Mouse (Mus musculus): Measurements from ENCODE around the gene Tmem256.
A peak's percentile ranks its signal among the peaks of the same experiment; 100 is the strongest.

Gene Tmem256

GRCm38 (mm10) chr11:69837952-69838713 is at the start of gene Tmem256:
Gene Tmem256 (plus strand): TSS chr11:69838514.
- DNase-seq (ENCODE audit: low read depth, low spot score): peak; percentile 97

GRCm38 (mm10) chr11:69789431-69789830 is 48.9 kb upstream of the Tmem256 start:
- DNase-seq (ENCODE audit: low read depth, low spot score): no peak

- no peak for DNase-seq (ENCODE audit: low read depth, low spot score)
Measured at GRCm38 (mm10) chr11:69791420-69791819, 46.9 kb upstream of the Tmem256 start.

- no peak for DNase-seq (ENCODE audit: low read depth, low spot score)
Measured at GRCm38 (mm10) chr11:69793429-69793828, 44.9 kb upstream of the Tmem256 start.

GRCm38 (mm10) chr11:69795168-69795982 is 42.9 kb upstream of the Tmem256 start, which contains the start of gene Chrnb1:
Gene Chrnb1 (minus strand): TSS chr11:69795943.
- DNase-seq (ENCODE audit: low read depth, low spot score): peak; percentile 93

GRCm38 (mm10) chr11:69795983-69796435 is 42.3 kb upstream of the Tmem256 start:
- no peak for DNase-seq (ENCODE audit: low read depth, low spot score)

GRCm38 (mm10) chr11:69797924-69798323 is 40.4 kb upstream of the Tmem256 start:
- DNase-seq (ENCODE audit: low read depth, low spot score): no peak

GRCm38 (mm10) chr11:69799394-69800137 is 38.7 kb upstream of the Tmem256 start:
- peak; percentile 50 for DNase-seq (ENCODE audit: low read depth, low spot score)

- DNase-seq (ENCODE audit: low read depth, low spot score): no peak
Measured at GRCm38 (mm10) chr11:69800138-69800391, 38.2 kb upstream of the Tmem256 start.

GRCm38 (mm10) chr11:69800392-69801197 is 37.7 kb upstream of the Tmem256 start:
- peak; percentile 84 for DNase-seq (ENCODE audit: low read depth, low spot score)

- no peak for DNase-seq (ENCODE audit: low read depth, low spot score)
Measured at GRCm38 (mm10) chr11:69801379-69801977, 36.8 kb upstream of the Tmem256 start, which contains the start of gene Fgf11. Gene Fgf11 (minus strand): TSS chr11:69801857.

GRCm38 (mm10) chr11:69802648-69803105 is 35.6 kb upstream of the Tmem256 start:
- DNase-seq (ENCODE audit: low read depth, low spot score): peak; percentile 41

GRCm38 (mm10) chr11:69803328-69803727 is 35.0 kb upstream of the Tmem256 start:
- no peak for DNase-seq (ENCODE audit: low read depth, low spot score)

- peak; percentile 74 for DNase-seq (ENCODE audit: low read depth, low spot score)
Measured at GRCm38 (mm10) chr11:69803786-69804651, 34.3 kb upstream of the Tmem256 start.

- no peak for DNase-seq (ENCODE audit: low read depth, low spot score)
Measured at GRCm38 (mm10) chr11:69804652-69804940, 33.7 kb upstream of the Tmem256 start.

GRCm38 (mm10) chr11:69804972-69805909 is 33.1 kb upstream of the Tmem256 start, which contains the start of gene Tmem102:
Gene Tmem102 (minus strand): TSS chr11:69805624.
- DNase-seq (ENCODE audit: low read depth, low spot score): no peak

GRCm38 (mm10) chr11:69806378-69806777 is 31.9 kb upstream of the Tmem256 start:
- DNase-seq (ENCODE audit: low read depth, low spot score): no peak

- DNase-seq (ENCODE audit: low read depth, low spot score): no peak
Measured at GRCm38 (mm10) chr11:69807641-69808040, 30.7 kb upstream of the Tmem256 start.

- no peak for DNase-seq (ENCODE audit: low read depth, low spot score)
Measured at GRCm38 (mm10) chr11:69810280-69810679, 28.0 kb upstream of the Tmem256 start.

Measured in mesoderm, embryonic 11.5 days (tissue).